Mouse (Mus musculus) brain, embryonic 18.5 days (tissue): ENCODE measurements around the gene Pax8.

Source experiments
- DNase-seq: peaks from one replicate; pipeline ENCODE4 v3.0.0-alpha.2; 2012; ENCODE audit warnings: low read depth, low spot score

The Pax8 gene

GRCm38 (mm10) chr2:24467156-24467555 lies 8.2 kb downstream of the Pax8 start:
- DNase-seq = no peak

- no peak for DNase-seq
Observed at GRCm38 (mm10) chr2:24460808-24461127, 14.6 kb downstream of the Pax8 start.

GRCm38 (mm10) chr2:24460112-24460807 lies 15.1 kb downstream of the Pax8 start:
- DNase-seq = no peak

GRCm38 (mm10) chr2:24456841-24457240 lies 18.6 kb downstream of the Pax8 start:
- no peak for DNase-seq

GRCm38 (mm10) chr2:24455057-24455855 lies 20.1 kb downstream of the Pax8 start:
- no peak for DNase-seq

GRCm38 (mm10) chr2:24454429-24455011 lies 20.9 kb downstream of the Pax8 start:
- no peak for DNase-seq

DNA sequence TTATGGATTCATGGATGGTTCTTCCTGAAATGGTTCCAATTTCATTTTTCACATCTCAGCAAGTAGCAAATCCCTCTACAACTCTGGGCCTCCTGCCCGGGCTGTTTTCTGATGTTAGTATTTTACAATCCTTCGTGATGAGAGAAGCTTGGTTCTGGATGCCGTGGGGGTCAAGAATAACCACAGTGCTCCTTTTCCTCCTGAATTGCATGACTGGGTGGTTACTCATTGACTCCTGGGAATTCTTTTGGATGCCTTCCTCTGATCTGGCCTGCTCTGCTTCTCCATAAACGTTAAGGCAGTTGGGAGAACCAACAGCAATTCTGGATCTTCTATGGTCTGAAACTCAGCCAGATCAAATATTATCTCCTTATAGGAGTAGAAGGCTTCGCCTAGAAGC lies 22.2 kb downstream of the Pax8 start:
- DNase-seq = no peak

- DNase-seq = no peak
Observed at GRCm38 (mm10) chr2:24449111-24449510, 26.3 kb downstream of the Pax8 start.

GRCm38 (mm10) chr2:24443256-24443790 lies 32.1 kb downstream of the Pax8 start:
- DNase-seq = no peak

DNA sequence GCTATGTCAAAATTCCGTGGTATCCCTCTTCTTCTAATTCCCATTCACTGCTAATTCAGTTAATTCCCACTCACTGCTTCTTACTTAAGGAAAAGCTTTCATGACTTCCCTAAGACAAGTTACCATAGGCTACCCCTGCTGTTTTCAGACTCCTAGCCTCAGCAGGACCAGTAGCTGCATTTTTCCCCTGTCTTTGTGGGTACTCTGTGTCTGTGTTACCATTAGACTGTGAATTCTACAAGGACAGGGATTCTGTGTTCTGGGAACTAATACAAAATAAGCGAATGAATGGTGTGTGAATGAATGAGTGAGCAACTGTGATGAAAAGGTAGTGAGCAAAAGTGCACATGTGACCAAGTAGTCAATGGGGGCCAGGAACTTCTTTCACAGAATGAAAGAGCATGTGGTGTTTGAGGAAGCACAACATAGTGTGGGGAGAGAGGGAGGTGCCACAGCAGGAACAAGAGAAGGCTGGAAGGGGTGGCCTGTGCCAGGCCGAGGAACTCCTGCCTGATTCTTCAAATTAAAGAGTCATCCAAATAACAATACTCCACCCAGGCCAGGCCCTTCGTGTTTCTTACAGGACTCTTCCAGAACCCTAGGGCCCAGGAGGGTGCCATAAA lies 33.0 kb downstream of the Pax8 start:
- no peak for DNase-seq

DNA sequence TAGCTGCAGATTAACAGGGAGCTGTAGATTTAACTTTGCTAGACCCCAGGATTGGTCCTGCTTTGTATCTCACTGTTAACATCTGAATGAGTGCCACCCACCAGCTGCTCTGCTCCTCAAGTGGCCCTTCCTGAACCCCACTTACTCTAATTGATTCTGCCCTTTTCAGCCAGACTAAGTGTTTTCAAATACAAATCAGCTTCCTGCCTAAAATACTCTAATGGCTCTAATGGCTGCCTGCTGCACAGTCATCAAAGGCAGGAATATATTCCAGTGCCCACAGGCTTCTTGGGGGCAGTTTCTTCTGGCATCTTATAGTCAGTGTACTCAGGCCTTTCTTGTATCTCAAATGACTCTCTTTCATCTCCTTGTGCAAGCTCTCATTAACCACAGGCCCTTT lies 33.5 kb downstream of the Pax8 start:
- no peak for DNase-seq

DNA sequence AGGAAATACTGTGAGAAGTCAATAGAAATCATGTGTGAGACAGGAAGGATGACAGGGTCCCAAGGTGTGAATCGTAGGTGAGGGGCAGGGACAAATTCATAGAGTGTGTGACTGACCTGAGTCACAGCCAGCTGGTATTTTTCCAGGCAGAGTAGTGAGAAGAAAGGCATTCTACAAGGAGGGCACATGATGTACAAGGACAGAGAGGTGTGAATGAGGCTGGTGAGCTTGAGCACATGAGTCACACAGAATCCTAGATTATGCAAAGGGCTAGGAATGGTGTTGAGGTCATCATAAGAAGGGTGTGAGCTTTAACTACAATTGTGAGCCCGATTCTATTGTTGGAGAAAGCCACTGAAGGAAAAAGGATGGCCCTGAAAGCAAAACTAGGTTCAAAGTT lies 35.3 kb downstream of the Pax8 start:
- no peak for DNase-seq

DNA sequence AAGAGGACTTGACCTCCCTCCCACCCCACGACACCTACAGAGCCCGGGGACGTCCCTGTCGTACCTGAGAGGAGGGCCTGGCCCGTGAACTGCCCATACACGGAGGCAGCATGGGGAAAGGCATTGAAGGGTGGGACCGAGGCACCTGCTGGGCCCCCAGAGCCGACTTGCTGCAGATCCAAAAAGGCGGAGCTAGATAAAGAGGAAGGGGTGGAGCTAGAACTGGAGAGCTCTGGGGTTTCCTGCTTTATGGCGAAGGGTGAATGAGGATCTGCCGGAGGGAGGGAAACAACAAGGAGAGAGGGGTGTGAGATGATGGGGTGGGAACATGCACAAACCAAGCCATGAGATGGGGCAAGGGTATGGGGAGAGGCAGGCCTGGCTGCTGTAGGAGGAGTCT lies 39.7 kb downstream of the Pax8 start:
- DNase-seq = no peak

GRCm38 (mm10) chr2:24434670-24435069 lies 40.7 kb downstream of the Pax8 start:
- DNase-seq = no peak

GRCm38 (mm10) chr2:24429806-24430205 lies 45.6 kb downstream of the Pax8 start:
- DNase-seq = no peak

- no peak for DNase-seq
Observed at GRCm38 (mm10) chr2:24427866-24428675, 47.3 kb downstream of the Pax8 start.

- DNase-seq = no peak
Observed at GRCm38 (mm10) chr2:24425630-24426029, 49.8 kb downstream of the Pax8 start.

- DNase-seq = no peak
Observed at GRCm38 (mm10) chr2:24422815-24423214, 52.6 kb downstream of the Pax8 start.

- DNase-seq = no peak
Observed at GRCm38 (mm10) chr2:24421211-24421863, 54.1 kb downstream of the Pax8 start.

DNA sequence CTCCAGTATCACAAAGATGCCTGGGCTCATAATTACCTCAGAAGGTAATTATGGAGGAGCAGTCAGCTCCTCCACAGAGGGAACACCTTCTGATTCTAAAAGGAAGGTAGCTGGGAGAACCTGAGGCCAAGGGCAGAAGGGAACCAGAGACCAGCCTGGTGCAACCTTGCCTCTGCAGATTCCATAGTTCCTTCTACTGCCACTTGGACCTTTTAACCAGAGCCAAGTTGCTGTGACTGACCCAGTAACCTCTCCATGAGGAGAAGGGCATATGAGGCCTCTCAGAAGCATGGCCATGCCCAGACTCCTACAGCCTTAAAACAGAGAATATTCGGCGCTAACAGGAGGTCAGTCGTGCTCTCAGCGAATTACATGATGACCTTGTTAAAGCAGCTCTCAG lies 57.8 kb downstream of the Pax8 start:
- DNase-seq = no peak

DNA sequence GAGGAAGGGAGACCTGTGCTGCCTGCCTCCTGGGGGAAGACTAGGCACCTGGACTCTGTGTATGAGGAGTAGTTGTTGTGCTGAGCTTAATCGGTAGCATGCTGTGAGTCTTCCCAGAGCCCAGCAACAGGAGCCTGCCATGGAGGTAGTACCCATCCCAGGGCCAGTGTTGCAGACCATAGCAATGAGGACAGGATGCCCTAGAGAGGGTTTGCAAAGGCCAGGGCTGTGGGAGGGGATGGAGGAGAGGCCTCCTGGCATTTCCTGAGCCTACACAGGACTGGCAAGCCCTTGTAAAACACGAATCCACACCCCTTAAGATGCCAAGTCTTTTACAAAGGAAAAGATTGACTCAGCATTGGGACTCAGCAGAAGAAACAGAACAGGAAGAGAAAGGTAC lies 58.3 kb downstream of the Pax8 start:
- DNase-seq = no peak
